Mouse (Mus musculus): ENCODE data around the gene Skp2. TPM values are rescaled to one million over a fixed set of nuclear protein-coding genes. Genes with fewer than 3 reads are reported as not detected.

Skp2 gene
- polyA plus RNA-seq, 1 experiment from 2014 or later = 85.9 TPM

GRCm38 (mm10) chr15:9072630-9073029 lies 82.6 kb downstream of the Skp2 start:
- H3K9ac ChIP-seq (replicated peaks) = peak overlapping the region; percentile 90; the same call in 1 of the 2 replicates
- no peaks in the 10 kb centered on the region for H3K36me3 ChIP-seq
- H3K4me1 ChIP-seq = peaks cover 36% of the 10 kb centered on the region
- peak overlapping the region; percentile 94 for H3K4me3 ChIP-seq
- no peaks in the 10 kb centered on the region for H3K9me3 ChIP-seq
- H3K27ac ChIP-seq (replicated peaks) = no peak overlapping the region
- no peaks in the 10 kb centered on the region for H3K27me3 ChIP-seq
- peak overlapping the region; percentile 81 for H3K4me2 ChIP-seq (replicated peaks)
- ATAC-seq (ENCODE audit: low FRiP score, low read depth) = no peak
- whole genome bisulfite sequencing = 44% methylated on average over 5 of the region's 5 CpGs

- Histone ChIP-seq H3K9me3 (no peaks in the 10 kb centered on the region), H3K27ac (replicated peaks) (peak overlapping the region; percentile 91), H3K4me3 (peak overlapping the region; percentile 94), H3K4me2 (replicated peaks) (peak overlapping the region; percentile 81), H3K4me1 (peaks cover 36% of the 10 kb centered on the region), H3K9ac (replicated peaks) (peak overlapping the region; percentile 90), H3K27me3 (no peaks in the 10 kb centered on the region), H3K36me3 (no peaks in the 10 kb centered on the region)
- ATAC-seq (ENCODE audit: low FRiP score, low read depth) = peak; percentile 56
- under 1% methylated on average over 59 of the region's 66 CpGs for WGBS
These were observed 83.4 kb downstream of the Skp2 start for GRCm38 (mm10) chr15:9071556-9072544.

GRCm38 (mm10) chr15:9070912-9071555 lies 84.2 kb downstream of the Skp2 start, which contains the start of gene Nadk2:
Gene Nadk2 (plus strand): TSS chr15:9071260.
- no peaks in the 10 kb centered on the region for H3K27me3 ChIP-seq
- WGBS = 1% methylated on average over 28 of the region's 54 CpGs
- H3K27ac ChIP-seq (replicated peaks) = peak within 1 kb of the TSS; percentile 91
- peak within 1 kb of the TSS; percentile 81 for H3K4me2 ChIP-seq (replicated peaks)
- peak within 1 kb of the TSS; percentile 94 for H3K4me3 ChIP-seq
- H3K36me3 ChIP-seq = no peaks in the 10 kb centered on the region
- H3K9me3 ChIP-seq = no peaks in the 10 kb centered on the region
- peaks cover 36% of the 10 kb centered on the region for H3K4me1 ChIP-seq
- H3K9ac ChIP-seq (replicated peaks) = peak within 1 kb of the TSS; percentile 90
- ATAC-seq (ENCODE audit: low FRiP score, low read depth) = peak; percentile 99

DNA sequence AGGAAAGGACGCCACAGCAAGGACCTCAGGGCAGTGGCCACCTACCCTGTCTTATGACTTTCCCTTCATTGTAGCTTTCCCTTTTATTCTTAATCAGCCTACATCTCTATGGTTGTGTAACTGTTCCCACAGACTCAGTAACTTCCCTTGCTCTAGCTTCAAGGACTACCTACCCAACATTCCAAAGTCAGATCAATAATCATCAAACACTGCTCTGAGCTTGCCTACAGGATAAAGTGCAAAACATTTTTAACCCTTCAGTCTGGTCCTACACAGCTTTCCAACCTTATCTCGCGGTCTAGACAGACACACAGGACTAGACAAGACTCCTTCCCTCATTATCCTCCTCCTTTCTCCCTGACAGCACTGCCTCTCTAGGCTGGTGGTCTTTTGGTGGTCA lies 84.9 kb downstream of the Skp2 start:
- H3K36me3 ChIP-seq = no peaks in the 10 kb centered on the region
- H3K9ac ChIP-seq (replicated peaks) = peak overlapping the region; percentile 54
- H3K27ac ChIP-seq (replicated peaks) = peak overlapping the region; percentile 91
- no peak; the same call in 1 of the 2 replicates for ATAC-seq (ENCODE audit: low FRiP score, low read depth)
- no peaks in the 10 kb centered on the region for H3K9me3 ChIP-seq
- no peaks in the 10 kb centered on the region for H3K27me3 ChIP-seq
- H3K4me2 ChIP-seq (replicated peaks) = peak overlapping the region; percentile 81
- H3K4me3 ChIP-seq = peak overlapping the region; percentile 94
- H3K4me1 ChIP-seq = peaks cover 34% of the 10 kb centered on the region
- 0% methylated on average over 3 of the region's 3 CpGs for WGBS

DNA sequence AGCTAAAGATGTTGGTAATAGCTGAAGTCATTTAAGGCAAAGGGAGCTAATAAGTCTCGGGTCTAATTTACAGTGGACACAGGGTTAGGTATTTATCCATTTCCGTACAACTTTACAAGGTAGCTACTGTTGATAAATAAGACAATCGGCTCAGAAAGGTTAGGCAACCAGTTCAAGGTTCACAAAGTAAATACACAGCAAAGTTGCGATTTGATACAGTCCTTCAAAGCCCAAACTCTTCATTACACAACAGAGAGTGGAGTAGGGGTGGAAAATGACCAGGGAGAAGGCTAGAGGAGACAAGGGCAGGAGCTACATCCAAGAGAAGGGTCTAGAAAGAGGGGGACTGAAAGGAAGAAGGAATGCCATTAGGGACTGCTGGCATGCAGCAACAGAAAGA lies 86.3 kb downstream of the Skp2 start:
- Histone ChIP-seq H3K27me3 (no peaks in the 10 kb centered on the region), H3K36me3 (no peaks in the 10 kb centered on the region), H3K4me2 (replicated peaks) (no peak overlapping the region), H3K4me1 (peaks cover 25% of the 10 kb centered on the region), H3K4me3 (no peak overlapping the region), H3K9ac (replicated peaks) (no peak overlapping the region), H3K27ac (replicated peaks) (no peak overlapping the region), H3K9me3 (no peaks in the 10 kb centered on the region)
- 88% methylated on average over 4 of the region's 4 CpGs for WGBS
- ATAC-seq (ENCODE audit: low FRiP score, low read depth) = no peak

Other genes with a start within 250 kb of the Skp2 start
- gene Ranbp3l, start 187.5 kb downstream of the Skp2 start, polyA plus RNA-seq (2016; fragmentation: Nextera tagmentation; extraction: Ambion mirVana) = 7.0 and 10.9 TPM in 2 replicates
- 35.3 and 36.5 TPM in 2 replicates for gene Nadk2, start 84.2 kb downstream of the Skp2 start, polyA plus RNA-seq (2016; fragmentation: Nextera tagmentation; extraction: Ambion mirVana)
- gene Lmbrd2, start 14.9 kb downstream of the Skp2 start, polyA plus RNA-seq (2016; fragmentation: Nextera tagmentation; extraction: Ambion mirVana) = 3.4 and 3.5 TPM in 2 replicates
- gene Ugt3a1, start 121.5 kb upstream of the Skp2 start, polyA plus RNA-seq (2016; fragmentation: Nextera tagmentation; extraction: Ambion mirVana) = not detected in 2 replicates
- not detected in 2 replicates for gene Ugt3a2, start 180.1 kb upstream of the Skp2 start, polyA plus RNA-seq (2016; fragmentation: Nextera tagmentation; extraction: Ambion mirVana)

Measured in midbrain, embryonic 12.5 days (tissue).